Mouse (Mus musculus) MEL (cell line): ENCODE measurements at regions not wholly inside any gene's neighbourhood (a gene's known extent, or its start where the extent isn't known, plus 50 kb on each side); places are given as distances from the start of the nearest gene placed in this dataset.
"Not testable (repeated sequence)": the region's sequence is repeated elsewhere in the genome, so short reads cannot be mapped to it uniquely, and the experiment has no call there.

Experiments
- DNase-seq: peaks from one replicate; pipeline ENCODE4 v3.0.0; 2011; ENCODE audit warnings: low read depth, low spot score
- H3K27ac ChIP-seq: 2 replicates; pipeline ENCODE4 v1.5.1; 2012; ENCODE audit warnings: low read depth, mild to moderate bottlenecking, control low read depth, low read length, moderate library complexity; ENCODE audit not compliant: control insufficient read depth
- H3K27me3 ChIP-seq, 2 experiments: fragments of 150-350 bp in 1 of 2; sonication (generic) in 1 of 2; 2 replicates each; pipeline ENCODE4 v1.6.1; 2012; ENCODE audit warnings: low read length in 2 of 2, mild to moderate bottlenecking in 2 of 2, improper control_type of control experiment in 1 of 2, moderate library complexity in 1 of 2; ENCODE audit not compliant: insufficient read depth in 2 of 2, control insufficient read depth in 1 of 2
- H3K36me3 ChIP-seq, 2 experiments: 2 replicates each; pipeline ENCODE4 v1.6.1; 2012 to 2014; ENCODE audit warnings: low read length in 2 of 2, improper control_type of control experiment in 1 of 2, inconsistent platforms in 1 of 2, mild to moderate bottlenecking in 1 of 2; ENCODE audit not compliant: insufficient read depth in 2 of 2, control insufficient read depth in 1 of 2
- H3K4me1 ChIP-seq, 2 experiments: fragments of 150-350 bp in 1 of 2; sonication (generic) in 1 of 2; 2 replicates each; pipeline ENCODE4 v1.6.1; 2012; ENCODE audit warnings: low read length in 2 of 2, improper control_type of control experiment in 1 of 2, mild to moderate bottlenecking in 1 of 2; ENCODE audit not compliant: insufficient read depth in 2 of 2, control insufficient read depth in 1 of 2
- H3K4me3 ChIP-seq, 2 experiments: fragments of 150-350 bp in 1 of 2; sonication (generic) in 1 of 2; 2 replicates each; pipeline ENCODE4 v1.5.1; 2012; ENCODE audit warnings: low read depth in 2 of 2, low read length in 2 of 2, mild to moderate bottlenecking in 2 of 2, moderate library complexity in 2 of 2, control low read depth in 1 of 2, improper control_type of control experiment in 1 of 2; ENCODE audit not compliant: control insufficient read depth in 1 of 2, insufficient read depth in 1 of 2
- H3K79me2 ChIP-seq: 2 replicates; pipeline ENCODE4 v1.6.1; 2012; ENCODE audit warnings: mild to moderate bottlenecking, low read length, moderate library complexity; ENCODE audit not compliant: control insufficient read depth, poor library complexity, insufficient read depth
- H3K9ac ChIP-seq: 2 replicates; pipeline ENCODE4 v1.6.1; 2012; ENCODE audit warnings: low read depth, mild to moderate bottlenecking, control low read depth, low read length, moderate library complexity; ENCODE audit not compliant: control insufficient read depth, poor library complexity, severe bottlenecking
- H3K9me3 ChIP-seq: fragments of 150-350 bp; sonication (generic); replicated peaks from 2 replicates; pipeline ENCODE4 v1.6.1; 2012; ENCODE audit warnings: mild to moderate bottlenecking, low read length, improper control_type of control experiment, moderate library complexity; ENCODE audit not compliant: insufficient read depth
- E2F4 ChIP-seq: IDR thresholded peaks from 2 replicates; pipeline ENCODE4 v1.6.1; 2011; ENCODE audit warnings: low read depth, low read length, improper control_type of control experiment, borderline replicate concordance
- ETS1 ChIP-seq: IDR thresholded peaks from 2 replicates; pipeline ENCODE4 v1.6.1; 2012; ENCODE audit warnings: low read depth, mild to moderate bottlenecking, inconsistent platforms, low read length, improper control_type of control experiment, moderate library complexity
- GABPA ChIP-seq: IDR thresholded peaks from 2 replicates; pipeline ENCODE4 v1.6.1; 2012; ENCODE audit warnings: low read depth, mild to moderate bottlenecking, inconsistent platforms, low read length, improper control_type of control experiment, moderate library complexity
- HCFC1 ChIP-seq: IDR thresholded peaks from 2 replicates; pipeline ENCODE4 v1.6.1; 2012; ENCODE audit warnings: low read depth, mild to moderate bottlenecking, inconsistent platforms, low read length, improper control_type of control experiment, moderate library complexity
- JUND ChIP-seq: IDR thresholded peaks from 2 replicates; pipeline ENCODE4 v1.6.1; 2011; ENCODE audit warnings: low read depth, mild to moderate bottlenecking, improper control_type of control experiment, low read length
- MAFK ChIP-seq: IDR thresholded peaks from 2 replicates; pipeline ENCODE4 v1.6.1; 2011; ENCODE audit warnings: low read depth, mild to moderate bottlenecking, low read length, improper control_type of control experiment, borderline replicate concordance
- MXI1 ChIP-seq: IDR thresholded peaks from 2 replicates; pipeline ENCODE4 v1.6.1; 2011; ENCODE audit warnings: mild to moderate bottlenecking, low read depth, low read length, improper control_type of control experiment
- MYC ChIP-seq: IDR thresholded peaks from 2 replicates; pipeline ENCODE4 v1.6.1; 2011; ENCODE audit warnings: low read depth, mild to moderate bottlenecking, low read length, improper control_type of control experiment, moderate library complexity
- NELFE ChIP-seq: IDR thresholded peaks from 2 replicates; pipeline ENCODE4 v1.6.1; 2011; ENCODE audit warnings: low read depth, low read length, improper control_type of control experiment
- NRF1 ChIP-seq: IDR thresholded peaks from 2 replicates; pipeline ENCODE4 v1.6.1; 2014; ENCODE audit warnings: low read depth, mild to moderate bottlenecking, inconsistent platforms, low read length, improper control_type of control experiment, moderate library complexity; ENCODE audit not compliant: poor library complexity, insufficient read depth, severe bottlenecking
- POLR2A ChIP-seq, 2 experiments: IDR thresholded peaks; 2 replicates each; pipeline ENCODE4 v1.6.1; 2011 to 2012; ENCODE audit warnings: low read length in 2 of 2, mild to moderate bottlenecking in 2 of 2, control low read depth in 1 of 2, improper control_type of control experiment in 1 of 2, low read depth in 1 of 2, moderate library complexity in 1 of 2; ENCODE audit not compliant: control insufficient read depth in 1 of 2, insufficient read depth in 1 of 2, poor library complexity in 1 of 2
- POLR2AphosphoS2 ChIP-seq: IDR thresholded peaks from 2 replicates; pipeline ENCODE4 v1.6.1; 2011; ENCODE audit warnings: low read length, improper control_type of control experiment
- RCOR1 ChIP-seq: IDR thresholded peaks from 2 replicates; pipeline ENCODE4 v1.6.1; 2012; ENCODE audit warnings: low read depth, mild to moderate bottlenecking, inconsistent platforms, low read length, improper control_type of control experiment
- SMC3 ChIP-seq: IDR thresholded peaks from 2 replicates; pipeline ENCODE4 v1.6.1; 2011; ENCODE audit warnings: low read depth, low read length, improper control_type of control experiment
- TBP ChIP-seq: IDR thresholded peaks from 2 replicates; pipeline ENCODE4 v1.8.0; 2011; ENCODE audit warnings: low read depth, low read length, improper control_type of control experiment
- USF1 ChIP-seq: IDR thresholded peaks from 2 replicates; pipeline ENCODE4 v1.6.1; 2014; ENCODE audit warnings: low read depth, mild to moderate bottlenecking, inconsistent platforms, low read length, improper control_type of control experiment, moderate library complexity
- ZNF384 ChIP-seq: IDR thresholded peaks from 2 replicates; pipeline ENCODE4 v1.6.1; 2012; ENCODE audit warnings: low read depth, mild to moderate bottlenecking, inconsistent platforms, low read length, improper control_type of control experiment

GRCm38 (mm10) chr9:11092874-11093273 is 188.3 kb upstream of the Cntn5 start:
- H3K9me3 ChIP-seq, result no peaks in the 10 kb centered on the region
- H3K79me2 ChIP-seq, result no peaks in the 10 kb centered on the region
- no peak overlapping the region for H3K27ac ChIP-seq
- H3K27me3 ChIP-seq, result no peaks in the 10 kb centered on the region
- no peaks in the 10 kb centered on the region for H3K4me1 ChIP-seq
- no peak overlapping the region for H3K4me3 ChIP-seq
- TF ChIP-seq GABPA (no peak), MXI1 (no peak), TBP (no peak), JUND (no peak)
- no peak for DNase-seq
- no peak overlapping the region for H3K9ac ChIP-seq
- no peaks in the 10 kb centered on the region for H3K36me3 ChIP-seq

- H3K4me1 ChIP-seq, H3K27me3 ChIP-seq, H3K9ac ChIP-seq, H3K27ac ChIP-seq, H3K36me3 ChIP-seq, H3K79me2 ChIP-seq, H3K9me3 ChIP-seq, DNase-seq, H3K4me3 ChIP-seq: not testable (repeated sequence)
These were observed 162.6 kb upstream of the Cntn5 start for GRCm38 (mm10) chr9:11067125-11067524.

GRCm38 (mm10) chr9:11062856-11063255 is 158.3 kb upstream of the Cntn5 start:
- no peak overlapping the region for H3K27ac ChIP-seq
- no peaks in the 10 kb centered on the region for H3K9me3 ChIP-seq
- H3K4me3 ChIP-seq, result no peak overlapping the region
- no peaks in the 10 kb centered on the region for H3K79me2 ChIP-seq
- H3K36me3 ChIP-seq, result no peaks in the 10 kb centered on the region
- no peak overlapping the region for H3K9ac ChIP-seq
- no peak for DNase-seq
- no peaks in the 10 kb centered on the region for H3K27me3 ChIP-seq
- H3K4me1 ChIP-seq, result no peaks in the 10 kb centered on the region
- TF ChIP-seq POLR2AphosphoS2 (no peak), ZNF384 (no peak), NRF1 (no peak), ETS1 (no peak), HCFC1 (no peak), SMC3 (no peak), E2F4 (no peak), POLR2A (IDR thresholded peaks at IDR 0.05; ENCODE audit: control insufficient read depth in 1 of 2, insufficient read depth in 1 of 2, low read depth in 1 of 2, low read length in 2 of 2, poor library complexity in 1 of 2) (no peak), JUND (no peak), USF1 (no peak), RCOR1 (no peak), MYC (no peak), MAFK (no peak), NELFE (no peak)
